Mouse (Mus musculus) midbrain, embryonic 15.5 days (tissue): Measurements from ENCODE around the gene Adgrl2. TPM values are rescaled to one million over a fixed set of nuclear protein-coding genes. Genes with fewer than 3 reads are reported as not detected.

Source experiments
- ATAC-seq: fragments of 200-750 bp; cut with Nextera tagmentation; replicated peaks from 2 replicates; pipeline ENCODE4 v1.8.0; 2017; ENCODE audit warnings: moderate TSS enrichment
- H3K27ac ChIP-seq: fragments of 300-500 bp; sonication (generic); 2 replicates; pipeline ENCODE4 v1.5.1; 2015; ENCODE audit warnings: mild to moderate bottlenecking, inconsistent platforms
- H3K27me3 ChIP-seq: fragments of 300-500 bp; sonication (generic); replicated peaks from 2 replicates; pipeline ENCODE4 v1.6.1; 2015; ENCODE audit warnings: inconsistent platforms
- H3K36me3 ChIP-seq: fragments of 300-500 bp; sonication (generic); replicated peaks from 2 replicates; pipeline ENCODE4 v1.6.1; 2015; ENCODE audit warnings: inconsistent platforms
- H3K4me1 ChIP-seq: fragments of 300-500 bp; sonication (generic); 2 replicates; pipeline ENCODE4 v1.6.1; 2015; ENCODE audit warnings: inconsistent platforms
- H3K4me2 ChIP-seq: fragments of 300-500 bp; sonication (generic); 2 replicates; pipeline ENCODE4 v1.6.1; 2015; ENCODE audit warnings: inconsistent platforms, mild to moderate bottlenecking, moderate library complexity
- H3K4me3 ChIP-seq: fragments of 300-500 bp; sonication (generic); 2 replicates; pipeline ENCODE4 v1.5.1; 2015; ENCODE audit warnings: mild to moderate bottlenecking, inconsistent platforms
- H3K9ac ChIP-seq: fragments of 300-500 bp; sonication (generic); 2 replicates; pipeline ENCODE4 v1.6.1; 2015; ENCODE audit warnings: mild to moderate bottlenecking, inconsistent platforms
- H3K9me3 ChIP-seq: fragments of 300-500 bp; sonication (generic); 2 replicates; pipeline ENCODE4 v1.6.1; 2016; ENCODE audit warnings: inconsistent platforms
- WGBS: fragments of 180-500 bp; shearing (Covaris S2); methylation state at CpG from one replicate; pipeline ENCODE4 v1.1.7; 2015; ENCODE audit warnings: mixed read lengths; 5-methylcytosine and 5-hydroxymethylcytosine counted together
- polyA plus RNA-seq: library from polyadenylated mRNA; unstranded; fragments of >200 nt; fragmentation: Nextera tagmentation; extraction: Ambion mirVana; gene quantifications from 2 replicates; pipeline ENCODE4 v1.2.1, GENCODE M21; 2015

Gene Adgrl2
- polyA plus RNA-seq, 1 experiment from 2014 or later = 140 TPM

DNA sequence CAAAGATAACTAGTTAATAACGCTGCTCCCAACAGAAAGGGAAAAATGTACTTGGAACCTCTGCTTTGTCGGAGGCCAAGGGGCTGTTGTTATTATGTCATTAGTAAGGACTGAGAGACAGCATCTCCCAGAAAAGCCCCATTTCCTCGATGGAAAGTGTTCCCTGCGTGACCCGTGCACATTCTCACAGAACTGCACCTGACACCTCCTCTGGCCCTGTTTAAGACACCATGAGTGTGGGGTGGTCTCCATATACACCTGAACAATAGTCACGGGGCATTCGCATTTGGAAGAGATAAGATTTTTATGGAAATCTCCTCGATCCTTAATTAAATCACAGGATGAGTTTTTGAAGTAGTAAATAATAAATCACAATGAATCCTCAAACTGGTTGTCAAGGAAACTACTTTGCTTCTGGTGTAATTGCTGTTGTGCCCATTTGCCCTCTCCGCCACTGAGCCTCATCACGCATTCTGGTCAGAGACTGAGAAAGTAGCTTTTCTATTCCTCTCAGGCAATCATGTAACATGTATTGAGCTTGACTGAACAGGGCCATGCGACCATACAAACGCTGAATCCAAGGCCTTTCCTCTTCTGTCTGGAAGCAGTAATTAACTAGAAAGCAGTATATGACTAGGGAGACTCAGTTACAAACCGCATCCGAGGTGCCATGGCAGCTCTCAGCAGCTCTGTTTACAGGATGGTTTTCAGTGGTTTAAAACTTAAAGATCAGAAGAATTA is 77.2 kb downstream of the Adgrl2 start:
- H3K27me3 ChIP-seq = no peaks in the 10 kb centered on the region
- no peak overlapping the region for H3K9ac ChIP-seq
- H3K4me1 ChIP-seq = peaks cover 25% of the 10 kb centered on the region
- H3K27ac ChIP-seq = peak overlapping the region; percentile 51; the same call in 1 of the 2 replicates
- no peaks in the 10 kb centered on the region for H3K9me3 ChIP-seq
- ATAC-seq = peak; percentile 64
- H3K36me3 ChIP-seq = no peaks in the 10 kb centered on the region
- 45% methylated on average over 14 of the region's 14 CpGs for WGBS
- no peak overlapping the region for H3K4me2 ChIP-seq
- H3K4me3 ChIP-seq = no peak overlapping the region

DNA sequence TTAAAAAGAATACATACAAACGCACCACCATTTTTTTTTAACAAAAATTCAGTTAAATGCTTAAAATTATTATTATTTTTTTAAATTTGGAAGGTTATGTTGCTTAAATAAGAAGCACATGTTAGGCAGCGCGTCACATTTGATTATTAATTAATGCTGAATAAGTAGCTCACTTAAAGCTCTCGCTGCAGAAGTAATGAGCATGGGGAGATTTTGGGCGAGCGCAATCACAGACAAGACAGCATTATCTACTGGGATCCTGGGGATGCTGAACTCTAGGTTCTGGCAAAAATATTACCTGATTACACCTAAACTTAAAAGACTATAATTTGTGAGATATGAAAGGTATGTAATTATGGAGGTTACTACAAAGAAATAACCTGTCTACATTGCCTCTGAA is 77.8 kb downstream of the Adgrl2 start:
- Histone ChIP-seq H3K4me1 (peaks cover 26% of the 10 kb centered on the region), H3K4me2 (no peak overlapping the region), H3K27ac (no peak overlapping the region), H3K9me3 (no peaks in the 10 kb centered on the region), H3K9ac (no peak overlapping the region), H3K27me3 (no peaks in the 10 kb centered on the region), H3K4me3 (no peak overlapping the region), H3K36me3 (no peaks in the 10 kb centered on the region)
- 59% methylated on average over 6 of the region's 6 CpGs for WGBS
- no peak for ATAC-seq

- Histone ChIP-seq H3K9ac (no peak overlapping the region), H3K27ac (no peak overlapping the region), H3K4me3 (no peak overlapping the region), H3K9me3 (no peaks in the 10 kb centered on the region), H3K4me2 (no peak overlapping the region), H3K36me3 (no peaks in the 10 kb centered on the region), H3K4me1 (peaks cover 29% of the 10 kb centered on the region), H3K27me3 (no peaks in the 10 kb centered on the region)
- WGBS = 78% methylated on average over 3 of the region's 3 CpGs
- ATAC-seq = no peak
These were observed 82.5 kb downstream of the Adgrl2 start for GRCm38 (mm10) chr3:148907873-148908272.

DNA sequence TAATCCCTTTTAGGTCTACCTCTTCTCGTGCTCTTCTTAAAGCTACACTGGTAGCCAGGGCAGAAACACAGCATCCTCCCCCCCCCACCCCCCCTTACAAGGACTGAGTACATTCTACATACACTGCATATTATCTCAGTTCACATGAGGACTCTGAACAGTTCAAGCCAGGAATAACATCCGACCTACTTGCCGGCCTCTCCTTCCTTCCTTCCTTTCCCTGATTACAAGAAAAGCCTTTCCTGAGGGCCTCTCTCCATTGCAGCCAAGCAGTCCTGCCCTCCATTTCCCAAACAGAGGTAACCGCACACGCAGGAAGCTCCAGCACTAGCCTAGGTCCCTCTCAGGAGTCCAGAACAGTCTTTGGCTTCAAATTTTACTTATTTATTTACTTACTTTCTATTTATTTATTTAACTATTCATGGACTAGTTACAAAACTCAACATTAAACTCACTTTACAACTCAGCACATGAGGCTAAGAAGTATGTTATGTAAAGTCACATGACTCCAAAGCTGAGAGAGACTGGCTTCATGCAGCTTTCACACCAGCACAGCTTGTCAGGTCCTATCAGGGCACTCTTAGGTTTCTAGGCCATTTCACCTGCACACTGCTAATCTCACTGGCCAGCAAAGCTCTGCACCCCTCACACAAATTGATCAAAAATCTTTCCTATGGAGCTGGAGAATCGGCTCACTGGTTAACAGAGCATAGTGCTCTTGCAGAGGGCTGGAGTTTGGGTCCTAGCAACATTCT is 83.2 kb downstream of the Adgrl2 start:
- no peaks in the 10 kb centered on the region for H3K36me3 ChIP-seq
- no peaks in the 10 kb centered on the region for H3K27me3 ChIP-seq
- ATAC-seq = no peak
- peaks cover 25% of the 10 kb centered on the region for H3K4me1 ChIP-seq
- H3K9me3 ChIP-seq = no peaks in the 10 kb centered on the region
- H3K4me2 ChIP-seq = no peak overlapping the region
- WGBS = 68% methylated on average over 6 of the region's 6 CpGs
- no peak overlapping the region for H3K9ac ChIP-seq
- H3K4me3 ChIP-seq = no peak overlapping the region
- H3K27ac ChIP-seq = no peak overlapping the region

DNA sequence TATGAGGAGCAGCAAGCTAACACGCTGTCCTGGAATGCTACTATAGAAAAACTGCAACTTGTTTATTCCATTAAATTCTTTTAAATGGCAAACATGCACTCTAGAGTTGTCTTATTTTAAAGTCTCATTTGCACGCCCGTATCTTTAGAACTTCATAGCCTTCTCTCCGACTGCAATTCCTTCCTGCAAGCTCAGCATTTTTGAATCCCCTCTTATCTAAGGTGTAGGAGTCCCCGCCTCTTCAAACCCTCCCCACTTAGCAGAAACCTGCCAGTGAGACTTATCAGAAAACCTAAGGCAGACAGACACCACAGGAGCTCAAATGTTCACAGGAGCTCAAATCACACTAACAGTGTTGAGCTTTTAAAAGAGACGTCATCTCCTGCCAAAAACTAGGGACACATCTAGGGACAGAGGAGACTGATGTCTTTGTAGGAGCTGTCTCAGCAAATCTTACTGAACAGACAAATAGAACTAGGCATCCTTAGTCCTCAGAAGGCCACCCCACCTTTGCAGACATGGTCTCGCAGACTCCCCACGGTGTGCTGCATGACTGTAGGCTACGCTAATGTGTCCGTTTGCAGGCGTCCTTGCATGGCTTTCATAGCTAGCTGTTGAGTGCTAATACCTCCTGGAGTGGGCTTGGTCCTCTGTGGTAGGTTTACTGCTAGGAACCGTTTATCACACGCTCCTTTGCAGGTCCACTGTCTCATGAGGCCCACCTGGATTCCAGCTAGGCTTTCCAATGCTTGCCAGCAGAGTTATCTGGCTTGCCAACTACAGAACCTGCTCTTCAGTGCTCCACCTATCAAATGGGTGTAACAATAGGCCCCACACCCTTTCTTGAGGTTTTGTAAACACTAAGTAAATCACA is 84.2 kb downstream of the Adgrl2 start:
- ATAC-seq = no peak
- peaks cover 25% of the 10 kb centered on the region for H3K4me1 ChIP-seq
- H3K4me3 ChIP-seq = no peak overlapping the region
- H3K9ac ChIP-seq = no peak overlapping the region
- no peaks in the 10 kb centered on the region for H3K27me3 ChIP-seq
- WGBS = 62% methylated on average over 13 of the region's 13 CpGs
- no peak overlapping the region for H3K27ac ChIP-seq
- no peaks in the 10 kb centered on the region for H3K9me3 ChIP-seq
- no peak overlapping the region for H3K4me2 ChIP-seq
- H3K36me3 ChIP-seq = no peaks in the 10 kb centered on the region

GRCm38 (mm10) chr3:148905435-148905834 is 84.9 kb downstream of the Adgrl2 start:
- WGBS = 75% methylated on average over 7 of the region's 7 CpGs
- Histone ChIP-seq H3K4me1 (peaks cover 25% of the 10 kb centered on the region), H3K27me3 (no peaks in the 10 kb centered on the region), H3K9me3 (no peaks in the 10 kb centered on the region), H3K9ac (no peak overlapping the region), H3K27ac (0 out of 2 replicates have a peak overlapping the region, but pooled peaks have one; percentile 11), H3K4me3 (no peak overlapping the region), H3K4me2 (no peak overlapping the region), H3K36me3 (no peaks in the 10 kb centered on the region)
- no peak for ATAC-seq

DNA sequence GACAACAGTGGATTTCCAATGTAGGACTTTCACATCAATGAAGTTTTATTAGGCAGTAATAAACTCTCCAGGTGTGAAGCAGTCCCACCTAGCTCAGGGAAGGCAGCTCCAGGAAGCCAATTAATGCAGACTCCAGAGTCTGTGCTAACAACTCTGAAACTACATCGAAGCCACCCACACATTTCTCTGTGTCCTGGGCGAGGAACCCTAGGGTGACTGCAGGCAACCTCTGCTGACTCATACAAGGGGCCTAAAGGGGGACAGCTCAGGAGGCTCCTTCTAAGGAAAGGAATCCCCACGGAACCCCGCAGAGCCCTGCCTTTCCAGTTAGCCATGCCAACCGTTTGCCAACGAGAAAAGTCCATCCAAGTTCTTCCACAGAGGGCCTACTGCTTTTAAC is 90.5 kb downstream of the Adgrl2 start:
- Histone ChIP-seq H3K27me3 (no peaks in the 10 kb centered on the region), H3K4me1 (peaks cover 7% of the 10 kb centered on the region; the same call in 1 of the 2 replicates), H3K4me3 (no peak overlapping the region), H3K9ac (no peak overlapping the region), H3K9me3 (no peaks in the 10 kb centered on the region), H3K4me2 (no peak overlapping the region), H3K36me3 (no peaks in the 10 kb centered on the region), H3K27ac (no peak overlapping the region)
- WGBS = 39% methylated on average over 6 of the region's 6 CpGs
- ATAC-seq = no peak

- peak; percentile 57; the same call in 1 of the 2 replicates for ATAC-seq
- WGBS = 57% methylated on average over 6 of the region's 6 CpGs
- H3K27me3 ChIP-seq = no peaks in the 10 kb centered on the region
These were observed 90.9 kb downstream of the Adgrl2 start for GRCm38 (mm10) chr3:148899416-148899815.

GRCm38 (mm10) chr3:148898535-148899250 is 91.7 kb downstream of the Adgrl2 start:
- Histone ChIP-seq H3K27me3 (no peaks in the 10 kb centered on the region), H3K9me3 (no peaks in the 10 kb centered on the region), H3K4me3 (no peak overlapping the region), H3K4me2 (no peak overlapping the region), H3K36me3 (no peaks in the 10 kb centered on the region), H3K4me1 (peaks cover 9% of the 10 kb centered on the region; the same call in 1 of the 2 replicates), H3K9ac (no peak overlapping the region), H3K27ac (no peak overlapping the region)
- 78% methylated on average over 8 of the region's 8 CpGs for WGBS
- ATAC-seq = no peak

More at GRCm38 (mm10) chr3:148899416-148899815, 90.9 kb downstream of the Adgrl2 start:
- H3K4me2 ChIP-seq = no peak overlapping the region
- no peaks in the 10 kb centered on the region for H3K36me3 ChIP-seq
- H3K9me3 ChIP-seq = no peaks in the 10 kb centered on the region
- no peak overlapping the region for H3K27ac ChIP-seq
- H3K4me3 ChIP-seq = no peak overlapping the region
- H3K9ac ChIP-seq = no peak overlapping the region
- H3K4me1 ChIP-seq = peaks cover 9% of the 10 kb centered on the region; the same call in 1 of the 2 replicates

DNA sequence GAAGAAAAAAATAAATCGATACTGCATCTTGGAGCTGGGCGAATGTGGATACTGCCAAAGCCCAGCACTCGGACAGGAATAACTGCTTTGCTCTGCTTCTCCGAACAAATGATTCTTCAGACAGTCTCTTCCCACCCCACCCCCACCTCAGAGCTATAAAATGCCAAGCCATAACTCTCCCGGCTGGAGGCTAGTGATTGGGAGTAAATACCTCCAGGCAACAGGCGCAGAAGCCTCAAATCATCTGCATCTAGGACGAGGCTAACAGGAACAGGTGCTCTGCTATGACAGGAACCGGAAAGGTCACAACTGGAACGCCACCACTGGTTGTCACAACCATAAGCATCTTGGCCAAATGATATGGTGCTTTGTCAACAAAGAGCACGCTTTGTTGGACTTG is 94.1 kb downstream of the Adgrl2 start:
- no peaks in the 10 kb centered on the region for H3K9me3 ChIP-seq
- H3K27ac ChIP-seq = no peak overlapping the region
- no peak overlapping the region for H3K9ac ChIP-seq
- WGBS = 83% methylated on average over 10 of the region's 10 CpGs
- H3K4me2 ChIP-seq = no peak overlapping the region
- H3K4me1 ChIP-seq = peaks cover 9% of the 10 kb centered on the region; the same call in 1 of the 2 replicates
- H3K36me3 ChIP-seq = no peaks in the 10 kb centered on the region
- no peak overlapping the region for H3K4me3 ChIP-seq
- ATAC-seq = no peak
- H3K27me3 ChIP-seq = no peaks in the 10 kb centered on the region

DNA sequence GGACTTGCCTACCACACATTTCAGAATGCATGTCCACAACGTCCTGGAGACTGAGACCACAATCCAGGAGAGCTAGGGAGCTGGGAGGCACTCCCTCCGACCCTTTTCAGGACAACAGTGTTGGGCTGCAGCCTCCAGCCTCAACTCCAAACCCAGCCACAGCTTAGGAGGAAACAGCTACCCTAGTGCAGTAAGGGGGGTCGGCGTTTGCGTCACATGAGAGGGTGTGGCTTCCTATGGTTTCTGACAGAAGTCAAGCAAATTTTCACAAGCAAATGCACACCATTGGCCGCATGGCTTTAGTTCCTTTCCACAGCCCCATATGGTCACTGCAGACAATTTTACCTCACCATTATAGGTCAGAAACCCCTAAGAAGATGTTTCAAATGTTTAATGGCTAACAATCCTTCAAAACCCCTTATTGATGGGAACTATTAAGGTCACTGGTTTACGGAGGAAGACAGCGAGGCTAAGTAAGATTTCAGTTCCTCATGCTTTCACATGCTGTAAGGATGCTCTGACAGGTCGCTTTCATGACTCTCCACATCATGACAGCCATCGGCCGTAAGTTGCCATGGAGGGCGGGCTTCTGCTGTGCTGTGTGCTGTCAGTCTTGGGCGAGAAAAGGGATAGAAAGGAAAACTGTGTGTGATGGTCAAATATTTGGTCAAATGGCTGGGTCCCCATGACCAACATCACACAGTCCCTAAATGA is 94.8 kb downstream of the Adgrl2 start:
- no peak overlapping the region for H3K4me2 ChIP-seq
- H3K27ac ChIP-seq = no peak overlapping the region
- no peak overlapping the region for H3K4me3 ChIP-seq
- H3K36me3 ChIP-seq = no peaks in the 10 kb centered on the region
- no peaks in the 10 kb centered on the region for H3K9me3 ChIP-seq
- peak; percentile 22; the same call in 1 of the 2 replicates for ATAC-seq
- WGBS = 83% methylated on average over 13 of the region's 13 CpGs
- H3K4me1 ChIP-seq = peaks cover 9% of the 10 kb centered on the region; the same call in 1 of the 2 replicates
- H3K27me3 ChIP-seq = no peaks in the 10 kb centered on the region
- no peak overlapping the region for H3K9ac ChIP-seq
